In the genomic region with DNA sequence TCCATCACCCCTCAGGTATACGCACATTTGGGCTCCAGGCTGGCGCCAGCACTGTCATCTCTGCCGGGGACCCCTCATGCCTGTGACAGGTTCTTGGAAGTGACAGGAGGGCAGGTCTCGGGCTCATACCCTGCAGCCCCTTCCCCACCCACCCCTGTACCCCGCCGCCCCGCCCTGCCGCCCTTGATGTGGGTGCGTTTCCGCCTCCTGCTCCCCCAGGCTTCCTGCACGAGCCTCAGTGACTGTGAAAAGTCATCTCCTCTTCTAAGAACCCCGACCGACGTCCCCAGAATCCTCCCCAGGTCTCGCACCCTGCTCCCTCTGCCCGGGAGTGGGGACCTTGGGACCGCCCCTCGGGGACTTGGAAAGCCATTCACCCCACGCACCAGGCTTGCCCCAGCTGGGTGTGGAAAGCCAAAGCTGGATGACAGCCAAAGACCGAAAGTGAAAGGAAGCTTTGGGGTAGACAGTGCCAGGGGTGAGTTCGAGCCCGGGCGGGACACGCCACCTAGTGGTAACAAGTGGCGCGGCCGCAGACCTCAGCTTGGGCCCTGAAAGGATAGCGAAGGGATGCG, we compare ENCODE assay signal across 8 mouse cellular contexts. TPM values are rescaled to one million over a fixed set of nuclear protein-coding genes. Genes with fewer than 3 reads are reported as not detected.
DNase-seq lines count a peak whose midpoint lies in the region; ATAC-seq and TF ChIP-seq lines count a peak whose summit lies in the region.

A gene (minus strand): TSS at position 239 of the 575 bp plus-strand sequence.
A gene (minus strand): TSS at position 440 of the 575 bp plus-strand sequence.

- H3K27me3 ChIP-seq in E14TG2a.4 (ENCODE audit: insufficient read depth, low read length) = peaks cover 23% of the 10 kb centered on the region
- peaks cover 23% of the 10 kb centered on the region for H3K27me3 ChIP-seq in forebrain, embryonic 13.5 days
- no peaks in the 10 kb centered on the region for H3K27me3 ChIP-seq in liver, postnatal 0 days (ENCODE audit: insufficient read depth, low read length)
- peaks cover 31% of the 10 kb centered on the region for H3K27me3 ChIP-seq in neural tube, embryonic 13.5 days

- ATAC-seq in cerebellum, adult (ENCODE audit: insufficient number of reproducible peaks, low FRiP score, low TSS enrichment) = peak; percentile 72; the same call in 1 of the 2 replicates
- peak; percentile 87 for ATAC-seq in forebrain, embryonic 13.5 days
- ATAC-seq in liver, postnatal 0 days = peak; percentile 86
- peak; percentile 87 for ATAC-seq in neural tube, embryonic 13.5 days (ENCODE audit: low read depth)

- peak; percentile 89 for TF ChIP-seq CTCF in E14TG2a.4 (conservative IDR thresholded peaks at IDR 0.05; ENCODE audit: low read length)
- peak; percentile 99 for TF ChIP-seq CTCF in liver, postnatal 0 days (IDR thresholded peaks at IDR 0.05; ENCODE audit: low read depth)

- no peaks in the 10 kb centered on the region for H3K9me3 ChIP-seq in E14TG2a.4 (ENCODE audit: low read length)
- H3K9me3 ChIP-seq in forebrain, embryonic 13.5 days (replicated peaks) = no peaks in the 10 kb centered on the region
- H3K9me3 ChIP-seq in liver, postnatal 0 days (ENCODE audit: low read length) = no peaks in the 10 kb centered on the region
- H3K9me3 ChIP-seq in neural tube, embryonic 13.5 days = no peaks in the 10 kb centered on the region

- TF ChIP-seq EP300 in liver, postnatal 0 days (IDR thresholded peaks at IDR 0.05; ENCODE audit: low read depth) = no peak

- H3K27ac ChIP-seq in forebrain, embryonic 13.5 days = no peak within 1 kb of the TSS
- peak within 1 kb of the TSS; percentile 64 for H3K27ac ChIP-seq in liver, postnatal 0 days (ENCODE audit: low read depth)
- 0 out of 2 replicates have a peak within 1 kb of the TSS, but pooled peaks have one; percentile 23 for H3K27ac ChIP-seq in neural tube, embryonic 13.5 days (replicated peaks)

- H3K9ac ChIP-seq in forebrain, embryonic 13.5 days = peak within 1 kb of the TSS; percentile 59
- H3K9ac ChIP-seq in liver, postnatal 0 days (replicated peaks) = peak within 1 kb of the TSS; percentile 76
- H3K9ac ChIP-seq in neural tube, embryonic 13.5 days = peak within 1 kb of the TSS; percentile 69

- DNase-seq in heart, postnatal 10 days = peak; percentile 95 to 96
- DNase-seq in large intestine, adult 2 months (ENCODE audit: low read depth, low spot score) = peak; percentile 95
- peak; percentile 93 for DNase-seq in liver, postnatal 0 days
- DNase-seq in telencephalon, adult 2 months (ENCODE audit: low read depth, low spot score) = peak; percentile 61

- peaks cover 61% of the 10 kb centered on the region for H3K4me1 ChIP-seq in E14TG2a.4 (replicated peaks; ENCODE audit: low read depth, low read length)
- peaks cover 6% of the 10 kb centered on the region; the same call in 1 of the 2 replicates for H3K4me1 ChIP-seq in forebrain, embryonic 13.5 days
- H3K4me1 ChIP-seq in liver, postnatal 0 days (ENCODE audit: insufficient read depth) = peaks cover 23% of the 10 kb centered on the region
- peaks cover 15% of the 10 kb centered on the region; the same call in 1 of the 2 replicates for H3K4me1 ChIP-seq in neural tube, embryonic 13.5 days (replicated peaks)

- peak within 1 kb of the TSS; percentile 67 for H3K4me2 ChIP-seq in forebrain, embryonic 13.5 days
- peak within 1 kb of the TSS; percentile 94 for H3K4me2 ChIP-seq in liver, postnatal 0 days (ENCODE audit: low read depth, low read length)
- peak within 1 kb of the TSS; percentile 68 for H3K4me2 ChIP-seq in neural tube, embryonic 13.5 days

- intact Hi-C loops in heart, postnatal 10 days (cut with DNase I) = loop anchor here (1.0 to 5.0 kb wide), 2 partner anchors 58 to 154 kb away; no protein-coding TSS in a partner anchor

- H3K4me3 ChIP-seq in E14TG2a.4 (replicated peaks; ENCODE audit: low read length) = peak within 1 kb of the TSS; percentile 66
- H3K4me3 ChIP-seq in forebrain, embryonic 13.5 days = peak within 1 kb of the TSS; percentile 44
- H3K4me3 ChIP-seq in liver, postnatal 0 days (ENCODE audit: low read depth, low read length) = peak within 1 kb of the TSS; percentile 73
- peak within 1 kb of the TSS; percentile 47 for H3K4me3 ChIP-seq in neural tube, embryonic 13.5 days

- WGBS in forebrain, embryonic 13.5 days = 2% methylated on average over 27 of the region's 29 CpGs
- WGBS in large intestine, adult 2 months = 2% methylated on average over 29 of the region's 29 CpGs
- 2% methylated on average over 29 of the region's 29 CpGs for WGBS in liver, postnatal 0 days (ENCODE audit: insufficient replicate concordance)
- WGBS in neural tube, embryonic 13.5 days = 3% methylated on average over 29 of the region's 29 CpGs

- H3K36me3 ChIP-seq in E14TG2a.4 (ENCODE audit: insufficient read depth, low read length) = peaks cover 8% of the 10 kb centered on the region
- no peaks in the 10 kb centered on the region for H3K36me3 ChIP-seq in forebrain, embryonic 13.5 days (ENCODE audit: poor library complexity, severe bottlenecking)
- H3K36me3 ChIP-seq in liver, postnatal 0 days (replicated peaks; ENCODE audit: insufficient read depth, low read length) = no peaks in the 10 kb centered on the region
- H3K36me3 ChIP-seq in neural tube, embryonic 13.5 days = no peaks in the 10 kb centered on the region

RNA-seq across cellular contexts. Expression of the first gene that starts in this region (rescaled TPM):
- polyA plus RNA-seq in forebrain, embryonic 13.5 days (2015; fragmentation: Nextera tagmentation; extraction: Ambion mirVana) = 0.13 and 0.31 TPM in 2 replicates
- not detected for total RNA-seq in heart, postnatal 10 days (2021)
- 0.78 and 1.1 TPM in 2 replicates for polyA plus RNA-seq in large intestine, adult 2 months (2012; rRNA removed)
- 0.27 and 0.70 TPM in 2 replicates for polyA plus RNA-seq in liver, postnatal 0 days (2015; fragmentation: Nextera tagmentation; extraction: Ambion mirVana)
- 0.53 TPM in 1 of 2 replicates, not detected in the other for polyA plus RNA-seq in neural tube, embryonic 13.5 days (2015; fragmentation: Nextera tagmentation; extraction: Ambion mirVana)

RNA-seq across cellular contexts. Expression of the second gene that starts in this region (rescaled TPM):
- 0.79 and 0.92 TPM in 2 replicates for polyA plus RNA-seq in forebrain, embryonic 13.5 days (2015; fragmentation: Nextera tagmentation; extraction: Ambion mirVana)
- 1 to 10 TPM; 5.7 to 6.5 TPM for total RNA-seq in heart, postnatal 10 days (2021)
- polyA plus RNA-seq in large intestine, adult 2 months (2012; rRNA removed) = 30.5 and 38.2 TPM in 2 replicates
- polyA plus RNA-seq in liver, postnatal 0 days (2015; fragmentation: Nextera tagmentation; extraction: Ambion mirVana) = 2.0 and 2.3 TPM in 2 replicates
- 1.3 and 1.5 TPM in 2 replicates for polyA plus RNA-seq in neural tube, embryonic 13.5 days (2015; fragmentation: Nextera tagmentation; extraction: Ambion mirVana)

Comparison
In these comparisons a context has a peak if more than half of its experiments do, and no peak if none do; other contexts are left out.
1. Peak in ATAC-seq, H3K4me3 ChIP-seq, H3K9ac ChIP-seq and H3K4me2 ChIP-seq in forebrain, embryonic 13.5 days; RNA of the genes that start here not detected or under 1 TPM.